Mouse (Mus musculus) cerebellum, postnatal 36 days (tissue): ENCODE results near the gene Hist4h4.

ENCODE experiments used
- DNase-seq, 2 experiments: peaks; one replicate each; pipeline ENCODE4 v3.0.0; 2021 to 2022; ENCODE audit warnings: mixed read lengths in 2 of 2

Hist4h4 gene

GRCm38 (mm10) chr6:136781377-136781986 is 22.7 kb downstream of the Hist4h4 start, which contains the start of gene Gucy2c:
Gucy2c (minus strand) TSS chr6:136781765.
- DNase-seq = no peak

- DNase-seq = no peak
Observed at GRCm38 (mm10) chr6:136776392-136776791, 27.8 kb downstream of the Hist4h4 start.

GRCm38 (mm10) chr6:136769859-136770258 is 34.4 kb downstream of the Hist4h4 start:
- DNase-seq = no peak

GRCm38 (mm10) chr6:136769143-136769542 is 35.1 kb downstream of the Hist4h4 start:
- DNase-seq = no peak

- no peak for DNase-seq
Observed at GRCm38 (mm10) chr6:136763912-136764311, 40.3 kb downstream of the Hist4h4 start.
